Mouse (Mus musculus): ENCODE results near the gene Hoxc12. TPM values are rescaled to one million over a fixed set of nuclear protein-coding genes. Genes with fewer than 3 reads are reported as not detected.

The Hoxc12 gene
- polyA plus RNA-seq, 1 experiment from 2014 or later, result not detected

GRCm38 (mm10) chr15:102987124-102987833 lies 50.7 kb downstream of the Hoxc12 start:
- no peak overlapping the region for H3K4me2 ChIP-seq (ENCODE audit: low read length)
- no peak overlapping the region for H3K9ac ChIP-seq (replicated peaks; ENCODE audit: low read depth, low read length)
- WGBS, result 2% methylated on average over 21 of the region's 21 CpGs
- peaks cover 5% of the 10 kb centered on the region for H3K4me1 ChIP-seq (replicated peaks; ENCODE audit: control insufficient read depth, insufficient read depth, low read length)
- H3K27ac ChIP-seq (ENCODE audit: low read length), result no peak overlapping the region
- H3K4me3 ChIP-seq (replicated peaks; ENCODE audit: low read length), result no peak overlapping the region
- ATAC-seq, result no peak; the same call in 1 of the 2 replicates
- no peaks in the 10 kb centered on the region for H3K36me3 ChIP-seq (ENCODE audit: control insufficient read depth, insufficient read depth)
- H3K27me3 ChIP-seq (replicated peaks; ENCODE audit: control insufficient read depth, insufficient read depth, low read length), result peaks cover 96% of the 10 kb centered on the region
- no peaks in the 10 kb centered on the region for H3K9me3 ChIP-seq (ENCODE audit: control insufficient read depth, low read length)

- no peak overlapping the region for H3K27ac ChIP-seq (ENCODE audit: low read length)
- H3K4me2 ChIP-seq (ENCODE audit: low read length), result no peak overlapping the region
- no peak for ATAC-seq
- H3K36me3 ChIP-seq (ENCODE audit: control insufficient read depth, insufficient read depth), result no peaks in the 10 kb centered on the region
- 11% methylated on average over 5 of the region's 5 CpGs for WGBS
- no peaks in the 10 kb centered on the region for H3K9me3 ChIP-seq (ENCODE audit: control insufficient read depth, low read length)
- peaks cover 97% of the 10 kb centered on the region for H3K27me3 ChIP-seq (replicated peaks; ENCODE audit: control insufficient read depth, insufficient read depth, low read length)
- H3K9ac ChIP-seq (replicated peaks; ENCODE audit: low read depth, low read length), result no peak overlapping the region
- H3K4me3 ChIP-seq (replicated peaks; ENCODE audit: low read length), result no peak overlapping the region
- H3K4me1 ChIP-seq (replicated peaks; ENCODE audit: control insufficient read depth, insufficient read depth, low read length), result peaks cover 5% of the 10 kb centered on the region
These were observed 51.5 kb downstream of the Hoxc12 start for GRCm38 (mm10) chr15:102988078-102988477.

Small RNAs within 50 kb of the gene (microRNA-seq; reads per million reads assigned to microRNA genes)
- gene Mir196a-2, result 3.7 reads per million, percentile 15 among the genes with 10 or more reads in this experiment

Other genes starting within 250 kb of the Hoxc12 start
- gene Calcoco1, start 214.6 kb upstream of the Hoxc12 start, polyA plus RNA-seq (2015; fragmentation: Nextera tagmentation; extraction: Ambion mirVana), result 80.6 and 87.7 TPM in 2 replicates
- gene Hoxc13, start 15.7 kb upstream of the Hoxc12 start, polyA plus RNA-seq (2015; fragmentation: Nextera tagmentation; extraction: Ambion mirVana), result not detected in 2 replicates
- not detected in 2 replicates for gene Hoxc11, start 17.7 kb downstream of the Hoxc12 start, polyA plus RNA-seq (2015; fragmentation: Nextera tagmentation; extraction: Ambion mirVana)
- not detected in 2 replicates for gene Hoxc10, start 30.0 kb downstream of the Hoxc12 start, polyA plus RNA-seq (2015; fragmentation: Nextera tagmentation; extraction: Ambion mirVana)
- gene Hoxc5, start 30.7 kb downstream of the Hoxc12 start, polyA plus RNA-seq (2015; fragmentation: Nextera tagmentation; extraction: Ambion mirVana), result not detected in 2 replicates
- gene Hoxc9, start 39.7 kb downstream of the Hoxc12 start, polyA plus RNA-seq (2015; fragmentation: Nextera tagmentation; extraction: Ambion mirVana), result not detected in 2 replicates
- gene Hoxc8, start 53.9 kb downstream of the Hoxc12 start, polyA plus RNA-seq (2015; fragmentation: Nextera tagmentation; extraction: Ambion mirVana), result not detected in 2 replicates
- not detected in 2 replicates for gene Hoxc6, start 61.5 kb downstream of the Hoxc12 start, polyA plus RNA-seq (2015; fragmentation: Nextera tagmentation; extraction: Ambion mirVana)
- not detected in 2 replicates for gene Hoxc4, start 82.2 kb downstream of the Hoxc12 start, polyA plus RNA-seq (2015; fragmentation: Nextera tagmentation; extraction: Ambion mirVana)
- gene Smug1, start 230.3 kb downstream of the Hoxc12 start, polyA plus RNA-seq (2015; fragmentation: Nextera tagmentation; extraction: Ambion mirVana), result 28.0 and 29.2 TPM in 2 replicates

Measured in forebrain, embryonic 16.5 days (tissue).